Mouse (Mus musculus): ENCODE results near the gene Gfm2. TPM values are rescaled to one million over a fixed set of nuclear protein-coding genes. Genes with fewer than 3 reads are reported as not detected.

Gene Gfm2
- polyA plus RNA-seq, 2 experiments, result 12.6 to 18.2 TPM

DNA sequence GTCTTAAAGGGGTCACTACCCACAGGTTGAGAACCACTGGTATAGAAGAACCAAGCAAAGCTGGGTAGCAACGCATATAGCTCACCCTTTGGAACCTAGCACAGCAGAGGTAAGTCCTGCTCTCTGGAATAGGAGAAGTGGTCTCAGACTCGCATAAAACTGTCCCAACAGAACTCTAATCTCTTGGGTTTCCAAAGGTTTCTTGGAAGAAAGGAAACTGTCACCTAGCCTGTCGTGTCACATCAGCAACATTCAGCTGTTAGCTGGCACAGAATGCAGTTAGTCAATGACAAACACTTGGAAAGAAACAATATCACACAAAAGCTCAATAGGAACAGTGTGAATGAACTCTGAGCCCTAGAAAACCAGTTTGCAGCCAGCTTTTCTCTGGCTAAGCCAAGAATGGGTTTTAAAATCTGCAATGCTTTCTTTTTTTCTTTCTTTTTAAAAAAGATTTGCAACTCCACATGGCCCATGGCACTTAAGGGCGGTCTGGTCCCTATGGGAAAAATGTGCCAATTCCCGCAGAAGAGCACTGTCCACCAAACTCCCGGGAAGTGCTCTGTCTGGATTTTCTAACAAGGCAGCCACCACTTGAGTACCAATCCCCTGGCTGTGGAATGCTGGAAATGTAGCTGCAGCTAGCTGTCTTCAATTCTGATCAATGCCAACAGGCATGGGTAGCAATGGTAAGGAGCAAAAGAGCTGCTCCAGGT is 42.5 kb downstream of the Gfm2 start:
- no peak overlapping the region for H3K4me3 ChIP-seq (ENCODE audit: insufficient read depth in 1 of 2, low read depth in 2 of 2, low read length in 2 of 2)
- ATAC-seq (ENCODE audit: insufficient read depth), result no peak
- DNase-seq (ENCODE audit: low read depth in 3 of 3, low spot score in 3 of 3), result no peak
- H3K4me1 ChIP-seq (replicated peaks; ENCODE audit: control insufficient read depth in 2 of 2, insufficient read depth in 2 of 2, low read length in 1 of 2), result 0 out of 4 replicates have a peak, but pooled peaks cover 0 to 2% of the 10 kb centered on the region in 2 experiments
- no peak overlapping the region for H3K4me2 ChIP-seq (ENCODE audit: low read depth)
- 70% methylated on average over 6 of the region's 6 CpGs for WGBS (ENCODE audit: insufficient replicate concordance)
- no peak overlapping the region for H3K9ac ChIP-seq (replicated peaks)
- no peak for TF ChIP-seq CTCF (IDR thresholded peaks at IDR 0.05; ENCODE audit: low read depth)
- TF ChIP-seq EP300 (IDR thresholded peaks at IDR 0.05; ENCODE audit: low read depth), result no peak
- no peak overlapping the region for H3K27ac ChIP-seq
- no peaks in the 10 kb centered on the region for H3K9me3 ChIP-seq (ENCODE audit: control insufficient read depth, low read length)
- H3K27me3 ChIP-seq (ENCODE audit: control insufficient read depth, insufficient read depth, low read length), result no peaks in the 10 kb centered on the region
- H3K36me3 ChIP-seq (replicated peaks; ENCODE audit: control insufficient read depth, insufficient read depth, low read depth), result peaks cover 10% of the 10 kb centered on the region

DNA sequence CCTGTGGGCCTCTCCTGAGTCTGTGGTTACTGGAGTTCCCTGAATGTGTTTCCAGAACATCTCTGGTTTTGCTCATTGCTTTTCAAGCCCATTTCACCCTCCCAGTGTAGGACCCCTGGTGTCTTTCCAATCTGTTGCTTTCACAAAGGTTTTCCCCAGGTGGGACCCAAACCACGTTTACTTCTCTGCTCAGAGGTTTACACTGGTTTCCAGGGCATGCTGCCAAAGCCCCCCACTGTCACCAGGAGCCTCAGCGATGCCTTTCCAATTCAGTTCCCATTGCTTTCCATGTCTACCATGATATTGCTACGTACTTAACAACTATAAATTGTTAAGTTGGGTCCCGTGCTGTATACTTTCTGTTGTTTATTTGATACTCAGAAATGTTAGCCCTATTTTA is 45.1 kb downstream of the Gfm2 start:
- H3K4me3 ChIP-seq (ENCODE audit: insufficient read depth in 1 of 2, low read depth in 2 of 2, low read length in 2 of 2), result no peak overlapping the region
- no peak overlapping the region for H3K9ac ChIP-seq (replicated peaks)
- no peak for DNase-seq (ENCODE audit: low read depth in 3 of 3, low spot score in 3 of 3)
- H3K36me3 ChIP-seq (replicated peaks; ENCODE audit: control insufficient read depth, insufficient read depth, low read depth), result peaks cover 2% of the 10 kb centered on the region
- H3K4me1 ChIP-seq (replicated peaks; ENCODE audit: control insufficient read depth in 2 of 2, insufficient read depth in 2 of 2, low read length in 1 of 2), result 0 out of 4 replicates have a peak, but pooled peaks cover 0 to 2% of the 10 kb centered on the region in 2 experiments
- WGBS (ENCODE audit: insufficient replicate concordance), result 75% methylated on average over 4 of the region's 4 CpGs
- H3K27ac ChIP-seq, result no peak overlapping the region
- no peaks in the 10 kb centered on the region for H3K9me3 ChIP-seq (ENCODE audit: control insufficient read depth, low read length)
- ATAC-seq (ENCODE audit: insufficient read depth), result no peak
- no peaks in the 10 kb centered on the region for H3K27me3 ChIP-seq (ENCODE audit: control insufficient read depth, insufficient read depth, low read length)
- TF ChIP-seq EP300 (IDR thresholded peaks at IDR 0.05; ENCODE audit: low read depth) (no peak), CTCF (IDR thresholded peaks at IDR 0.05; ENCODE audit: low read depth) (no peak)
- H3K4me2 ChIP-seq (ENCODE audit: low read depth), result no peak overlapping the region

DNA sequence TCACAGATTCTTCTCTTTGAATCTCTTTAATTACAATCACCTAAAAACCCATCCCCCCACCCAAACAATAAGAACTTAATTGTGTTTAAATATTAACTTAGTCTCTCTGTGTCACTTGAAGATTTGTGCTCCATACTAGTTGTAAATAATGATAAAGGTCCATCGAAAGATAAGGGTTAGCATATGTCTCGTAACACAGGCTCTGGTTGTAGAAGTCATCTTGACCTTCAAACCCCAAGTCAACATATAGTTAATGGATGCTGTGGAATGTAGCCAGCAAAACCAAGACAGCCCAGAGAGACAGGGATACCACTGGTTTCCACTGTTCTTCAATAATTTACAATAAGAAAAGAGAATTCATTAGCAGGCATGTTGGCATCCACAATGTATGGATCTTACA is 46.4 kb downstream of the Gfm2 start:
- peaks cover 2% of the 10 kb centered on the region; the same call in 1 of the 2 replicates for H3K36me3 ChIP-seq (replicated peaks; ENCODE audit: control insufficient read depth, insufficient read depth, low read depth)
- no peak overlapping the region for H3K9ac ChIP-seq (replicated peaks)
- 65% methylated on average over 2 of the region's 2 CpGs for WGBS (ENCODE audit: insufficient replicate concordance)
- TF ChIP-seq EP300 (IDR thresholded peaks at IDR 0.05; ENCODE audit: low read depth), result no peak
- TF ChIP-seq CTCF (IDR thresholded peaks at IDR 0.05; ENCODE audit: low read depth), result no peak
- no peak overlapping the region for H3K4me3 ChIP-seq (ENCODE audit: insufficient read depth in 1 of 2, low read depth in 2 of 2, low read length in 2 of 2)
- H3K9me3 ChIP-seq (ENCODE audit: control insufficient read depth, low read length), result no peaks in the 10 kb centered on the region
- ATAC-seq (ENCODE audit: insufficient read depth) (no peak), DNase-seq (ENCODE audit: low read depth in 3 of 3, low spot score in 3 of 3) (no peak)
- H3K27ac ChIP-seq, result no peak overlapping the region
- H3K4me2 ChIP-seq (ENCODE audit: low read depth), result no peak overlapping the region
- 0 out of 4 replicates have a peak, but pooled peaks cover 0 to 2% of the 10 kb centered on the region in 2 experiments for H3K4me1 ChIP-seq (replicated peaks; ENCODE audit: control insufficient read depth in 2 of 2, insufficient read depth in 2 of 2, low read length in 1 of 2)
- no peaks in the 10 kb centered on the region for H3K27me3 ChIP-seq (ENCODE audit: control insufficient read depth, insufficient read depth, low read length)

DNA sequence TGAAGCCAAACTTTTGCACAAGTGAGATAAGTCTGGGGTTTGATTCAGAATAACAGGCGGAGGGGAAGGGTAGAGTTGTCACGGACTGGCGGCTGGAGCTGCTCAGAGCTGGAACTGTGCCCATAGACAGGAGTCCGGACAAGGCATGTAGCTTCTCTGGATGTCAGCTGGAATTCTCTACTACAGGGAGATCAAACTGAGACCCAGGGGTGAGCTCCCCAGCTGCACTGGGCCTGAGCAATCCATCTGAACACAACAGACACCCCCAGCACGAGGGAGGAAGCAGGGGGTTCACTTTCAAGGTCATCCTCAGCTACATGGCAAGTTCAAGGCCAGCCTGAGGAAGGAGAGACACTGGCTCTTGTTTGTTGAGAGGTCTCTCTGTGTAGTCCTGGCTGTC is 46.9 kb downstream of the Gfm2 start:
- H3K9ac ChIP-seq (replicated peaks), result no peak overlapping the region
- ATAC-seq (ENCODE audit: insufficient read depth) (no peak), DNase-seq (ENCODE audit: low read depth in 3 of 3, low spot score in 3 of 3) (no peak)
- no peak overlapping the region for H3K4me2 ChIP-seq (ENCODE audit: low read depth)
- no peaks in the 10 kb centered on the region for H3K9me3 ChIP-seq (ENCODE audit: control insufficient read depth, low read length)
- H3K27ac ChIP-seq, result no peak overlapping the region
- 0 out of 4 replicates have a peak, but pooled peaks cover 0 to 2% of the 10 kb centered on the region in 2 experiments for H3K4me1 ChIP-seq (replicated peaks; ENCODE audit: control insufficient read depth in 2 of 2, insufficient read depth in 2 of 2, low read length in 1 of 2)
- WGBS (ENCODE audit: insufficient replicate concordance), result 74% methylated on average over 5 of the region's 5 CpGs
- 0 out of 2 replicates have a peak, but pooled peaks cover 2% of the 10 kb centered on the region for H3K36me3 ChIP-seq (replicated peaks; ENCODE audit: control insufficient read depth, insufficient read depth, low read depth)
- H3K4me3 ChIP-seq (ENCODE audit: insufficient read depth in 1 of 2, low read depth in 2 of 2, low read length in 2 of 2), result no peak overlapping the region
- TF ChIP-seq CTCF (IDR thresholded peaks at IDR 0.05; ENCODE audit: low read depth), result no peak
- H3K27me3 ChIP-seq (ENCODE audit: control insufficient read depth, insufficient read depth, low read length), result no peaks in the 10 kb centered on the region

DNA sequence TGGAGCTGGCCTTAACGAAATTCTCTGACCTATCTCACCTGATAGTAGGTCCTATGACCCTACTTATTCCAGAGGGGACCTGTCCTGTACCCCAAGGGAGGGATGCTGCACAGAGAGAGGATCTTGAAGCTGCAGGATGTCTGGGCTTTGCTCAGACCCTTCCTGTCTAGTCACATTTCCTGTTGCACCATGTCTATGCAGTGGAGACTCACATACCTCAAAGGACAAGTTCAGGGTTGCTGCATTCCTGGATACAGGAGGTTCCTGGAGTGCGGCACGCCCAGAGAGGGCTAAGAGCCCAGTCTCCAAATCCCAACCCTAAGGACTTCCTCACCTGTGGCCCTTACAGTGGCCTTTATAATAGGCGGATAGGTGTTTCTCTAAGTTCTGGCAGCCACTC is 48.6 kb downstream of the Gfm2 start:
- DNase-seq (ENCODE audit: low read depth in 3 of 3, low spot score in 3 of 3), result no peak
- H3K36me3 ChIP-seq (replicated peaks; ENCODE audit: control insufficient read depth, insufficient read depth, low read depth), result no peaks in the 10 kb centered on the region
- 64% methylated on average over 4 of the region's 4 CpGs for WGBS (ENCODE audit: insufficient replicate concordance)
- no peaks in the 10 kb centered on the region for H3K9me3 ChIP-seq (ENCODE audit: control insufficient read depth, low read length)
- ATAC-seq (ENCODE audit: insufficient read depth), result no peak
- no peak overlapping the region for H3K27ac ChIP-seq
- H3K4me3 ChIP-seq (ENCODE audit: insufficient read depth in 1 of 2, low read depth in 2 of 2, low read length in 2 of 2), result no peak overlapping the region
- no peak overlapping the region for H3K9ac ChIP-seq (replicated peaks)
- H3K4me2 ChIP-seq (ENCODE audit: low read depth), result no peak overlapping the region
- TF ChIP-seq EP300 (IDR thresholded peaks at IDR 0.05; ENCODE audit: low read depth), result no peak
- no peak for TF ChIP-seq CTCF (IDR thresholded peaks at IDR 0.05; ENCODE audit: low read depth)
- H3K27me3 ChIP-seq (ENCODE audit: control insufficient read depth, insufficient read depth, low read length), result no peaks in the 10 kb centered on the region
- 0 out of 4 replicates have a peak, but pooled peaks cover 0 to 2% of the 10 kb centered on the region in 2 experiments for H3K4me1 ChIP-seq (replicated peaks; ENCODE audit: control insufficient read depth in 2 of 2, insufficient read depth in 2 of 2, low read length in 1 of 2)

Data from liver, embryonic 14.5 days (tissue).